Mouse (Mus musculus) liver, adult 2 months (tissue): ENCODE results near the gene Bhmt. TPM values are rescaled to one million over a fixed set of nuclear protein-coding genes. Genes with fewer than 3 reads are reported as not detected.
"Not testable (repeated sequence)": the region's sequence is repeated elsewhere in the genome, so short reads cannot be mapped to it uniquely, and the experiment has no call there.

Experiments used
- DNase-seq: peaks from one replicate; pipeline ENCODE4 v3.0.0-alpha.2; 2011; ENCODE audit warnings: low read depth, low spot score; ENCODE audit errors: extremely low read depth
- H3K27ac ChIP-seq: fragments of 200-500 bp; replicated peaks from 2 replicates; pipeline ENCODE4 v1.5.1; 2012; ENCODE audit warnings: low read depth, mild to moderate bottlenecking, control low read depth, inconsistent platforms, low read length; ENCODE audit not compliant: insufficient read depth
- H3K27me3 ChIP-seq: fragments of 200-500 bp; 2 replicates; pipeline ENCODE4 v1.6.1; 2012; ENCODE audit warnings: mild to moderate bottlenecking, moderate library complexity, low read length, inconsistent platforms; ENCODE audit not compliant: control insufficient read depth, insufficient read depth
- H3K36me3 ChIP-seq: fragments of 200-500 bp; 2 replicates; pipeline ENCODE4 v1.6.1; 2012; ENCODE audit warnings: low read length, inconsistent platforms; ENCODE audit not compliant: control insufficient read depth, insufficient read depth
- H3K4me1 ChIP-seq: fragments of 200-500 bp; 2 replicates; pipeline ENCODE4 v1.6.1; 2011; ENCODE audit warnings: low read length; ENCODE audit not compliant: control insufficient read depth, insufficient read depth
- H3K4me3 ChIP-seq: fragments of 200-500 bp; 2 replicates; pipeline ENCODE4 v1.5.1; 2011; ENCODE audit warnings: low read depth, mild to moderate bottlenecking, control low read depth, low read length, moderate library complexity; ENCODE audit not compliant: insufficient read depth
- H3K79me2 ChIP-seq: fragments of 200-500 bp; 2 replicates; pipeline ENCODE4 v1.6.1; 2012; ENCODE audit warnings: inconsistent platforms, mild to moderate bottlenecking, low read length, moderate library complexity; ENCODE audit not compliant: control insufficient read depth, insufficient read depth
- H3K9ac ChIP-seq: fragments of 200-500 bp; 2 replicates; pipeline ENCODE4 v1.6.1; 2012; ENCODE audit warnings: low read depth, mild to moderate bottlenecking, control low read depth, inconsistent platforms, low read length
- CTCF ChIP-seq: fragments of 200-500 bp; IDR thresholded peaks from 2 replicates; pipeline ENCODE4 v1.5.1; 2011; ENCODE audit warnings: low read depth, low read length, control low read depth
- POLR2A ChIP-seq: fragments of 200-500 bp; IDR thresholded peaks from 2 replicates; pipeline ENCODE4 v1.6.1; 2011; ENCODE audit warnings: low read length, control low read depth; ENCODE audit not compliant: insufficient read depth; ENCODE audit errors: extremely low read depth
- WGBS: fragments of 180-500 bp; shearing (Covaris S2); methylation state at CpG from one replicate; pipeline ENCODE4 v1.1.7; 2018; 5-methylcytosine and 5-hydroxymethylcytosine counted together
- polyA plus RNA-seq: library from polyadenylated mRNA; depleted of rRNA; stranded (reverse); fragments of >200 nt; gene quantifications from 2 replicates; pipeline ENCODE4 v1.2.3, GENCODE M21; 2012; rRNA removed
- total RNA-seq: library from RNA; depleted of rRNA; stranded (reverse); fragments of >200 nt; gene quantifications from 2 replicates; pipeline ENCODE4 v1.2.3, GENCODE M21; 2014; rRNA removed

The Bhmt gene
- total and polyA plus RNA-seq, 2 experiments = 555 to 4,018 TPM

GRCm38 (mm10) chr13:93604698-93605097, 33.1 kb downstream of the Bhmt start:
- H3K27me3 ChIP-seq = peaks cover 12% of the 10 kb centered on the region; the same call in 1 of the 2 replicates
- peaks cover 2% of the 10 kb centered on the region; the same call in 1 of the 2 replicates for H3K4me1 ChIP-seq
- no peaks in the 10 kb centered on the region for H3K79me2 ChIP-seq
- no peak for TF ChIP-seq POLR2A
- TF ChIP-seq CTCF = no peak
- H3K36me3 ChIP-seq = no peaks in the 10 kb centered on the region
- H3K27ac ChIP-seq = no peak overlapping the region
- no peak overlapping the region for H3K4me3 ChIP-seq
- no peak for DNase-seq
- WGBS = 93% methylated on average over 4 of the region's 4 CpGs
- no peak overlapping the region for H3K9ac ChIP-seq

- WGBS = 88% methylated on average over 11 of the region's 11 CpGs
- no peaks in the 10 kb centered on the region for H3K79me2 ChIP-seq
- no peak overlapping the region for H3K4me3 ChIP-seq
- TF ChIP-seq CTCF (no peak), POLR2A (no peak)
- peaks cover 12% of the 10 kb centered on the region; the same call in 1 of the 2 replicates for H3K27me3 ChIP-seq
- no peak for DNase-seq
- H3K36me3 ChIP-seq = no peaks in the 10 kb centered on the region
- H3K4me1 ChIP-seq = peaks cover 2% of the 10 kb centered on the region; the same call in 1 of the 2 replicates
- H3K9ac ChIP-seq = no peak overlapping the region
- no peak overlapping the region for H3K27ac ChIP-seq
Observed at GRCm38 (mm10) chr13:93601527-93601926, 36.2 kb downstream of the Bhmt start.

GRCm38 (mm10) chr13:93593040-93593699, 44.6 kb downstream of the Bhmt start:
- no peaks in the 10 kb centered on the region for H3K4me1 ChIP-seq
- H3K27me3 ChIP-seq = no peaks in the 10 kb centered on the region
- TF ChIP-seq CTCF (no peak), POLR2A (no peak)
- H3K9ac ChIP-seq = no peak overlapping the region
- no peaks in the 10 kb centered on the region for H3K79me2 ChIP-seq
- no peak overlapping the region for H3K4me3 ChIP-seq
- no peak for DNase-seq
- H3K36me3 ChIP-seq = no peaks in the 10 kb centered on the region
- 68% methylated on average over 2 of the region's 2 CpGs for WGBS
- no peak overlapping the region for H3K27ac ChIP-seq

- not testable (repeated sequence) for H3K27ac ChIP-seq, DNase-seq, H3K4me1 ChIP-seq, H3K79me2 ChIP-seq, H3K9ac ChIP-seq, H3K4me3 ChIP-seq, H3K36me3 ChIP-seq, H3K27me3 ChIP-seq
- whole genome bisulfite sequencing = 92% methylated on average over 9 of the region's 9 CpGs
Observed at GRCm38 (mm10) chr13:93582526-93582925, 55.2 kb downstream of the Bhmt start.

GRCm38 (mm10) chr13:93580431-93580830, 57.3 kb downstream of the Bhmt start:
- Histone ChIP-seq H3K4me1 (no peaks in the 10 kb centered on the region), H3K27ac (no peak overlapping the region), H3K27me3 (no peaks in the 10 kb centered on the region), H3K9ac (no peak overlapping the region), H3K36me3 (no peaks in the 10 kb centered on the region), H3K4me3 (no peak overlapping the region), H3K79me2 (no peaks in the 10 kb centered on the region)
- no peak for DNase-seq
- WGBS = 88% methylated on average over 5 of the region's 5 CpGs
- TF ChIP-seq POLR2A = no peak
- no peak for TF ChIP-seq CTCF

- TF ChIP-seq POLR2A (no peak), CTCF (no peak)
- Histone ChIP-seq H3K27me3 (no peaks in the 10 kb centered on the region), H3K4me3 (no peak overlapping the region), H3K9ac (no peak overlapping the region), H3K36me3 (no peaks in the 10 kb centered on the region), H3K27ac (no peak overlapping the region), H3K4me1 (no peaks in the 10 kb centered on the region), H3K79me2 (no peaks in the 10 kb centered on the region)
- WGBS = 71% methylated on average over 4 of the region's 4 CpGs
- DNase-seq = no peak
Observed at GRCm38 (mm10) chr13:93569676-93570075, 68.1 kb downstream of the Bhmt start.

Other genes with a start within 250 kb of the Bhmt start
- 7.1 and 9.1 TPM in 2 replicates for gene Jmy, start 138.2 kb downstream of the Bhmt start, total RNA-seq
- 3.3 and 3.7 TPM in 2 replicates for gene Jmy, start 138.2 kb downstream of the Bhmt start, polyA plus RNA-seq
- gene Bhmt2, start 36.3 kb upstream of the Bhmt start, total RNA-seq = 147 and 179 TPM in 2 replicates
- 127 and 153 TPM in 2 replicates for gene Bhmt2, start 36.3 kb upstream of the Bhmt start, polyA plus RNA-seq
- 234 and 283 TPM in 2 replicates for gene Dmgdh, start 36.5 kb upstream of the Bhmt start, total RNA-seq
- 132 and 197 TPM in 2 replicates for gene Dmgdh, start 36.5 kb upstream of the Bhmt start, polyA plus RNA-seq
- gene Arsb, start 133.7 kb upstream of the Bhmt start, total RNA-seq = 7.3 and 11.2 TPM in 2 replicates
- 15.0 and 19.1 TPM in 2 replicates for gene Arsb, start 133.7 kb upstream of the Bhmt start, polyA plus RNA-seq